Mouse (Mus musculus): Measurements from ENCODE around the gene Gm39115. TPM values are rescaled to one million over a fixed set of nuclear protein-coding genes. Genes with fewer than 3 reads are reported as not detected.

Gm39115 gene
- polyA plus RNA-seq (2017; shearing (Covaris generic)), result not detected

GRCm38 (mm10) chr7:142135934-142136333, at the start of gene Gm39115:
Gm39115 (minus strand) TSS chr7:142136034.

GRCm38 (mm10) chr7:142175905-142176304, 40.1 kb upstream of the Gm39115 start, which contains the start of gene Krtap5-2:
Krtap5-2 (minus strand) TSS chr7:142176005.

GRCm38 (mm10) chr7:142165639-142166038, 29.8 kb upstream of the Gm39115 start, which contains the start of gene Gm4553:
Gm4553 (minus strand) TSS chr7:142165739.

GRCm38 (mm10) chr7:142157013-142157412, 21.2 kb upstream of the Gm39115 start, which contains the start of gene Gm29735:
Gm29735 (minus strand) TSS chr7:142157113.

GRCm38 (mm10) chr7:142144507-142144906, 8.7 kb upstream of the Gm39115 start, which contains the start of gene Gm45337:
Gm45337 (minus strand) TSS chr7:142144607.

GRCm38 (mm10) chr7:142120629-142121028, 15.2 kb downstream of the Gm39115 start, which contains the start of gene Gm45618:
Gm45618 (minus strand) TSS chr7:142120729.

GRCm38 (mm10) chr7:142095183-142095931, 40.5 kb downstream of the Gm39115 start, which contains the start of gene Dusp8:
Dusp8 (minus strand) TSS chr7:142095843.

Other genes with a start within 250 kb of the Gm39115 start
- gene Tollip, start 217.5 kb downstream of the Gm39115 start, polyA plus RNA-seq (2017; shearing (Covaris generic)), result 43.6 TPM
- 0.50 TPM for gene Brsk2, start 186.3 kb downstream of the Gm39115 start, polyA plus RNA-seq (2017; shearing (Covaris generic))
- 76.0 TPM for gene Mob2, start 75.0 kb downstream of the Gm39115 start, polyA plus RNA-seq (2017; shearing (Covaris generic))
- gene Dusp8, start 40.2 kb downstream of the Gm39115 start, polyA plus RNA-seq (2017; shearing (Covaris generic)), result not detected
- gene Gm45618, start 15.3 kb downstream of the Gm39115 start, polyA plus RNA-seq (2017; shearing (Covaris generic)), result not detected
- gene Gm45337, start 8.6 kb upstream of the Gm39115 start, polyA plus RNA-seq (2017; shearing (Covaris generic)), result not detected
- not detected for gene Gm29735, start 21.1 kb upstream of the Gm39115 start, polyA plus RNA-seq (2017; shearing (Covaris generic))
- not detected for gene Gm4553, start 29.7 kb upstream of the Gm39115 start, polyA plus RNA-seq (2017; shearing (Covaris generic))
- not detected for gene Krtap5-2, start 40.0 kb upstream of the Gm39115 start, polyA plus RNA-seq (2017; shearing (Covaris generic))
- not detected for gene Gm10153, start 54.4 kb upstream of the Gm39115 start, polyA plus RNA-seq (2017; shearing (Covaris generic))
- gene Krtap5-3, start 65.3 kb upstream of the Gm39115 start, polyA plus RNA-seq (2017; shearing (Covaris generic)), result not detected
- not detected for gene Gm7579, start 75.8 kb upstream of the Gm39115 start, polyA plus RNA-seq (2017; shearing (Covaris generic))
- not detected for gene Krtap5-5, start 93.9 kb upstream of the Gm39115 start, polyA plus RNA-seq (2017; shearing (Covaris generic))
- gene Gm40460, start 105.0 kb upstream of the Gm39115 start, polyA plus RNA-seq (2017; shearing (Covaris generic)), result not detected
- gene Gm2431, start 122.3 kb upstream of the Gm39115 start, polyA plus RNA-seq (2017; shearing (Covaris generic)), result not detected
- not detected for gene Gm4559, start 138.3 kb upstream of the Gm39115 start, polyA plus RNA-seq (2017; shearing (Covaris generic))
- gene Krtap5-1, start 161.1 kb upstream of the Gm39115 start, polyA plus RNA-seq (2017; shearing (Covaris generic)), result not detected
- not detected for gene Krtap5-4, start 167.5 kb upstream of the Gm39115 start, polyA plus RNA-seq (2017; shearing (Covaris generic))
- gene Ifitm10, start 237.7 kb upstream of the Gm39115 start, polyA plus RNA-seq (2017; shearing (Covaris generic)), result 4.5 TPM
- not detected for gene Gm49369, start 246.6 kb upstream of the Gm39115 start, polyA plus RNA-seq (2017; shearing (Covaris generic))